Mouse (Mus musculus) kidney, adult 18-20 months (tissue): ENCODE measurements around the gene Mapk8ip1.
A peak's percentile ranks its signal among the peaks of the same experiment; 100 is the strongest.

Experiments used
- DNase-seq: peaks from one replicate; pipeline ENCODE4 v3.0.0; 2021

The Mapk8ip1 gene

DNA sequence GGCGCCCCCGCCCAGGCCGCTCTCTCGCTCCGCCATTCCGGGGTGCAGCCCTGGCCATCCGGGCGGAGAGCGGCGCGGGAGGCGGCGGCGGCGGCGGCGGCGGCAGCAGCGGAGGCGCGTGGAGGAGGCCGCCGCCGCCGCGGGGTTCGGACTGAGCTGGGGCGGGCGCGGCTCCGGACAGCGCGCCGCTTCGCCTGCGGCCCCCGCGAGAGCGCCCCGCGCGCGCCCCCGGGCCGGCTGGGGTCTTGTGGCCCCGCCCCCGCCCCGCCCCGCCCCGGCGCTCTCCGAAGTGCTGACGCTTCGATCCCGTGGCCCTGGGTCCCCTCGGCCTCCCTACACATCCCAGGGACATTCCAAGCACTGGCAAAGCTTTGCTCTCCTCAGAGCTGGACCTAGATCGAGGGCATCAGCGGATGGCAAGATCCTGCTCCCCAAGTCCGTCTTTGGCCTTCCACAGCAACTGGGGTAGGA is at the start of gene Mapk8ip1:
TSS of gene Mapk8ip1 (minus strand) at position 173 of the 471 bp plus-strand sequence.
- DNase-seq = no peak

DNA sequence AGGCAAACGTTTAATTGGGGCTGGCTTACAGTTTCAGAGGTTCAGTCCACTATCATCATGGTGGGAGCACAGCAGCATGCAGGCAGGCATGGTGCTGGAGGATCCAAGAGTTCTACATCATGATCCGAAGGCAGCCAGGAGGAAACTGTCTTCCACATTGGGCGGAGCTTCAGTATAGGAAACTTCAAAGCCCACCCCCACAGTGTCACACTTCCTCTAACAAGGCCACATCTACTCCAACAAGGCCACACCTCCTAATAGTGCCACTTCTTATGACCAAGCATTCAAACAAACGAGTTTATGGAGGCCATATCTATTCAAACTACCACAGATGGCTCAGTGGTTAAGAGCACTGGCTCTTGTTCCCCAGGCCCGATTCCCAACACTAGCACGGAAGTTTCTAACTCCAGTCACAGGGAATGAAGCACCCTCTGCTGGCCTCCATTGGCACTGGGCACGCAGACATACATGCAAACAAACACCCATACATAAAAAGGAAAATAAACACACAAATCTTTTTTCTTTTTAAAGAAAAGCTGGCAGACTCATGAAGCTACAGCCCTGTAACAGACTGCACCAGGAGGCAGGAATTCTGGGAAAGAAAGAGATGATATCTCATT is 46.2 kb upstream of the Mapk8ip1 start:
- no peak for DNase-seq

DNA sequence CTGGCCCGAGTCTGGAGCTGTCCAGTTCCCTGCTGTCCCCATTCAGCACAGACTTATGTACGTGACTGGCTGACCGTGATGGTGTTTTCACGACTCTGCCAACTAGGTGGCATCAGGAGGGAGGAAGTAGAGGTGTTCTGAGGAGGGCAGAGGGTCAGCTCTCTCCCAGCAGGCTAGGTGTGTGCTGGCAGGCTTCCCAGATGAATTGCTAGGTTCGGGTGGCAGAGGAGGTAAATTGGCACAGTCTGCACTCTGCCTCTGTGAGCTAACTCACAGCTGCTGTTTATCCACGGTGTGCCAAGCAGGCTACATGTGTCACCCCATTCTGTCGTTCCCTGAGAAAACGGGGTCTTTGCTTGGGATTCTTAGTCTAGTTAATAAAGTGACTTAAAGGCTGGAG is 45.6 kb upstream of the Mapk8ip1 start:
- peak; percentile 62 for DNase-seq

- no peak for DNase-seq
Observed at GRCm38 (mm10) chr2:92445890-92446289, 44.8 kb upstream of the Mapk8ip1 start.

DNA sequence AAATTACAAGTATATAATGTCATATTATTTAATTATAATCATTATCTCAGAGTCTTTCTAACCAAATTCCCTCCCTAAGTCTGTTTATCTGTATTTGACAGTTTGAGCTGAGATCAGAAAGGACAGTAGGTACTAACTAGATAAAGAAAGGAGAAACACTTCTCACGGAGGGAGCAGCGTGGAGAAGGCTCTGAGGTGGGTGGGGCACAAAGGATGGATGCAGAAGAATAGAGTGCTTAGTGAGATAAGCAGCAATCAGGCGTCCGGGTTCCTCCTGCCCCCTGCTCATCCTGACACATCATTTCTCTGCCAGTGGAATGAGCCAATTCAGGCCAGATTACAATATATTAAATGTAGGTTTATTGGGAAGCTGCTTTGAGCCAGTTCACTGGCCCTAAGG is 43.3 kb upstream of the Mapk8ip1 start:
- no peak for DNase-seq

GRCm38 (mm10) chr2:92443313-92443712 is 42.2 kb upstream of the Mapk8ip1 start:
- no peak for DNase-seq

DNA sequence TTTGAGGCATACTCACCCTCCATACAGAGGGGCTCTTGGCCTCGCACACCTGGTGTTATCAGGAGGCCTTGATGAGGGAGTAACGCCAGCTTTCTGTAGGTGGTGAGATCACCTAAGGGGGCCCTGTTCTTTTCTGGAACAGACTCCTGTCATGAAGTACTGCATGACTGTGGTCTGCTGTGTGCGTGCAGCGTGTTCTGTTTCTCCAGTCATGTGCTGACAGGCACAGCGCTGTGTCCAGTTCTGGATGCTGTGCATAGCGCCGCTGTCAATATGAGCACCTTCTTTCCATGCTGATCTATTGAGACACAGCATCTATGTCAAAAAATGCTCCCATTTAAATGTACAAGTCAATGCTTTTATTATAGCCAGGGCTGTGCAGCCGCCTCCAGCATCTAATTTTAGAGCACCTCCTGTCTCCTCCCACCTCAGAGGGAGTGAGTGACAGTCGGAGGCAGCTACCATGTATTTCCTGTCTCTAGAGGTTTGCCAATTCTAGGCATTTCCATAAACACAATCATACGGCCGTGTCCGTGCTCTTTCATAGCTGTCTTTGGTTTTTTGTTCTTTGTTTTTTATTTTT is 41.4 kb upstream of the Mapk8ip1 start:
- no peak for DNase-seq

DNA sequence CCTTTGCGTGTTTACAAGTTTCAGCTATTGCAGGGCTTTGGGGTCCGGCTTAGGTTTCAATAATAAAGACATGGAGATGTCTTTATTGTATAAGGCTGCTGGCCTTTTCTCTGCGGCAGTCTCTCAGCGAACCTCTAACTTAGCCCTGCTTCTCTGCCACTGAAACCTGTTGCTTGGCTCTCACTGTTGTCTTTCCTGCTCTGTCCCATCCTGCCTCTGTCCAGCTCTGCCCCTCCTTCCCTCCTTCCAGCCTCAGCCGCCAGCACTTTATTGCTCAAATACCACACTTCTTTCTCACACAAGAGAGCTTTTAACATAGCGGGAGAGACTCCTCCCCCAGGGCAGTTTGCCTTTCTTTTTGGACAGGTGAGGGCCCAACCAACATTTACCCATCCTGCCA is 39.4 kb upstream of the Mapk8ip1 start:
- DNase-seq = no peak

DNA sequence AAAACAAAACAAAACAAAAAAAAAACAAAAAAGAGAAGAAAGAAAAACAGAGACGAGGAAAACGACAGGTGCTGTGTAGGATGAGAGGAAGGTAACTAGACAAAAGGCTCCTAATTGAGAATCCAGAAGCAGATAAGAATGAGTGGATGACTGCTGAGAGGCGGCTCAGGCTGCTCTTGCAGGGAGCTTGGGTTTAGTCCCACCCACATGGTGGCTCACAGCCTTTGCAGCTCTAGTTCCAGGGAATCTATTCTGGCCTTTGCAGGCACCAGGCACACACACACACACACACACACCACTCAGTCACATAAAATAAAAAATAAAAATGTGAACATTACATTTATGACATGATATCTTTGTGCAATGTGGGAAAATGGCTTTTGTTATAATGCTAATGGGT is 37.5 kb upstream of the Mapk8ip1 start:
- DNase-seq = no peak

DNA sequence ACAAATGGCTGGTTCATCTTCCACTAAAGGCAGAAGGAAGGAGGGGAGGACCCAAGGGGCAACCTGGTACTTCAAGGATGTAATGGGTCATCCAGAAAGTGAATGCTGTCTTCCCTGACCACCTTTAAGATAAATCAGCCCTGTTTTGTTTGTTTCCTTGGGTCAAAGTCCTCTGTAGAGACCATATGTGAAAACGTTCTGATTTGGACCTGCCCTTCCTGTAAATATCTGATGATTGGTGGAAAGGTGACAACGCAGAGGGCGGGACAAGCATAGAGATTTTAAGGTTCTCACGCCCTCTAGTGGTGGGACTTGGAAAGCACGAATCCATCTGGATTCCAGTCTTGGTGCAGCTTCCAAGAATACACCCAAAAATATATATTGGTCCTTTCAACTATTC is 36.8 kb upstream of the Mapk8ip1 start:
- DNase-seq = peak; percentile 86

GRCm38 (mm10) chr2:92437366-92437765 is 36.3 kb upstream of the Mapk8ip1 start:
- no peak for DNase-seq

DNA sequence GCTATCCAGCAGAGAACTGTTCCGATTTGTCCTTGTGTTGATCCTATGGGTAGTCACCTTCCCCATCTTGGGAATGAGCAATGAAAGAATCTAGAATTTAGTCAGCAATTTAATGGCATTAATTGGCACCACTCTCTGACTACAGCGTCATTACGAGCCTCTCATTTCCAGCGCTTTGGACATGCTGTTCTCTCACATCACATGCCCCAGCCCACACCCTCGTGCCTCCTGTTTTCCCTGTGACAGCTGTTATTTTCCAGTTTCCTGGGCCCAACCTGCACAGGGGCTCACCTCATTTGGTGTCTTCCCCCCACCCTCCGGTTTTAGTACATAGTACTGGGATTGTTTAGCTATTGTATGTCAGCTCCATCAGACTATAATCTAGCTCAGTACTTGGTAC is 34.0 kb upstream of the Mapk8ip1 start:
- DNase-seq = no peak

- DNase-seq = no peak
Observed at GRCm38 (mm10) chr2:92434375-92434745, 33.3 kb upstream of the Mapk8ip1 start.

DNA sequence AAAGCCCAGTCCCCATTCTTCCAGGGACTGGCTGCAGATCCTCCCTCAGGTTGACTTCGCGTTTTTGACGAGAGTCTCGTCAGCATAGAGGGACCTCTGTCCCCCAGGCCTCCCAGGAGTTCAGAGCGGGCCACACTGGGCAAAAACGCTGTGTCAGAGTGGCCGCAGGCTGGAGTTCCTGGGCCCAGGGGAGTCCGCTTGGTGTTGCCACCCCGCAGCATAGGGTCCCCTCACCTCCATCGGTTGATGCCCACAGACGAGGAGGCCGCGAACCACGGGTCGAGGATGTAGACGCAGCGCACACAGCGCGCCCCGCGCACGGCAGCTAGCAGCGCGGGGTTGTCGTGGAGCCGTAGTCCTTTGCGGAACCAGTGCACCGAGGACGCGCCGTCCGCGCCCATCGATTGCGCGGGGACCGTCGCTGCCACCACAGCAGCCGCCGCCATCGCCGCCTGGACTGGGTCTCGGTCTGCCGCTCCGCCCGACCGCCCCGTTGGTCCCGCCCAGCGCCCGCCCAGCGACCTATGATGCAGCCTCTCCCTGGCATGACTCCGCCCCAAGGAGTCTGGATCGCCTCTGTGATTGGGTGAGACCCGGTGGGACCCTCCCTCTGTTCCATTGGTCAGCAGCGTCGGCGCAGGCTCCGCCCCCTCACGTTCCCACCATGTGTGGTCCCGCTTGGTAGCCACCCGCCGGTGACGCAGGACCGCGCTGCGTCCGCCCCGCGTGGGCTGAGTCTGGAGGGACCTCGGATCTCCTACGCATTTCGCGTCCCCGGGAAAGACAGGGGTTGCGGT is 32.7 kb upstream of the Mapk8ip1 start, which contains the start of gene Cry2:
TSS of gene Cry2 (minus strand) at position 466 of the 797 bp plus-strand sequence.
- DNase-seq = peak; percentile 98

DNA sequence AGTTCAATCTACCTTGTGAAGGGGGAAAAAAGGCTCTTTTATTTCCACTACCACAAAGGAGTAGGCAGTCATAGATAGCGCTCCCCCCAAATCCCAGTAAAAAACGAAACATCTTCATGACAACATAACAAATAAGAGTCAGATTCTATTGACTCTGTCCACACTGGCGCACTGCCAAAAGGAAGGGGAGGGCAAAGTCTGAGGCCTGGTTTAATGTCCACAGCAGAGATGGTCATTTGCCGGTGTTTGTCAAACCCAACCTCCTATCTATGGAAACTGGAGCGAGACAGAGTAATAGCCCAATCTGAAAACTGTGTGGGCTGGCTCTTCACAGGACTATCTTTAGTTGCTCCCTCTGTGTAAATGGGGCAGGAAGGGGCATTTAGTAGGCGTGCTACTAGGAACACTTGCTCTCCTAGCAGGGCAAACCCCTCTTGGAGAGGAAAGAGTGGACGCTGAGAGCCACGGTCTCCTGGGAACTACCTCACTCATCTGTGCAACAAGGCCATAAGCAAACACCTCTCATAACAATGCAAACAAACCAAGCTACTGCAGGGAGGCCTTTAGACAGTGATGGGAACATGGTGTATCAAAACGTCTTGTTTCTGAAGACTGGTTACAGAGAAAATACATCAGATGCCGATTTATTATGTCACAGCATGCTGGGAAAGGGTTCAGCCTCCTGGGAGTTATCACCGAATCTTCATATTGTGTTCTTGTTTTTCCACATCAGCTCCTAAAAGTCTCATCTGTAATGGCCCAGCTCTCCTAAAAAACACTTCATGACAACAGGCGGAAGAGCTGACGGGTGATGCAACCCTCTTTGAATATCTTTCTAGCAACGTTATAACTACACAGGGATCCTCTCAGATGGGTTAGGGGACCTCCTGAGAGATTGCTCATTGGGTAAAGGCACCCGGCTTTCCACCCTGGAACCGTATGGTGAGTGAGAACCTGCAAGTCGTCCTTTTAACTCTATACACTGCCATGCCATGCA is 31.5 kb upstream of the Mapk8ip1 start:
- peak; percentile 78 for DNase-seq

DNA sequence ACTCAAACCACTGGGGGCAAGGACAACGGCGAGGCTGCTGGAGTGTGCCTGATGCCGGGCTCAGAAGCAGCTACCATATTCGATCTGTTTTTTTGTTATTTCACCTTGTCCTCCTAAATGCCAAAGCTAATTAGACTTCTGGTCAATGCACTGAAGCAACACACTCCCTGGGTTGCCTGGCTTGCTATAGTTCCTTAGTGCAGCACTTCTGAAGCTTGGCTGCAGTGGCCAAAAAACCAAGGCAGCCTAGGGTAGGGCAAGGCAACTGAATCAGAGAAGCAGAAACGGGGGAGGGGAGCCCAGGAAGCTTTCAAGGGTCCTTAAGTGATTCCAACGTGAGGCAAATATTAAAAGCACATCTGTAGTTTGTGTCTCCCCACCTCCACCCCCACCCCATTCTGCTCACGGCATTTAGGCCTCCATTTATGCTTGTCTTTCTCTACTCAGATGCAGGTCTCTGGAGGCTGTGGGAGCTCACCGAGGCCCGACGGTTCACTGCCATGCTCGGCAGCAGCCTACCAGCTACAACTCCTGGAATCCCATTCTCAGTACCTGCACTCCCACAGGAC is 30.6 kb upstream of the Mapk8ip1 start:
- no peak for DNase-seq

DNA sequence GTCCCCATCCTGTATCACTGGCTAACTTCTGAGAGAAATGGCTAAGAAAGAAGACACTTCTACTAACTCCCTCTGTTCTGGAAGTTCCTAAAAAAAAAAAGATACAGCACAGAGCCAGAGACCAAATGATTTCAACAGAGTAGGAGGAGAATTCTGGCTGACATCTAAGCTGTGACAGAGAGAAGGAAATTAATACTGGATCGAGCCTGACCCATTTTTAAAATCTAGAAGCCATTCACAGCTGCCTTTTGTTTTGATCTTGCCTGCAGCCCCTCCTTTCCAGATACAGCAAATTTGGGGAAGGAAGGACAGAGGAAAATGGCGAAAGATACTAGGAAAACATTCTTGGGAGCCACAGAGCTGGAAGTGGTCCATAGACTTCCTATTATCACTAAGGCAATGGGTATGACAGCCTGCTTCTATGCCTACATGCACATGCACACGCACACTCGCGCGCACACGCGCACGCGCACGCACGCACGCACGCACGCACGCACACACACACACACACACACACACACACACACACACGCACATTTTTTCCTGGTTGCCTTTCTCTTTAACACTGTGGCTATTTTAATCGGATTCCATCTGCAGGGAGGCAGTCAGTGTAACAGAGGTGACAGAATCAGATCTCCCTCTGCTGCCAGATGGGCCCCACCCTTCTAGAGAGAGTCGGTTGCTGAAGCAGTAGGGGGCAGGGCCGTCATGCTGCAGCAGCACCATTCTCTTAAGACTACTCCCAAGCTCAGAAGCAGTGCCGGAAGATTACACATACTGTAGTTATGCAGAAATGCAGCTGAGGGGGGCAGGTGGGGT is 29.9 kb upstream of the Mapk8ip1 start:
- no peak for DNase-seq

GRCm38 (mm10) chr2:92430089-92430488 is 29.0 kb upstream of the Mapk8ip1 start:
- no peak for DNase-seq

DNA sequence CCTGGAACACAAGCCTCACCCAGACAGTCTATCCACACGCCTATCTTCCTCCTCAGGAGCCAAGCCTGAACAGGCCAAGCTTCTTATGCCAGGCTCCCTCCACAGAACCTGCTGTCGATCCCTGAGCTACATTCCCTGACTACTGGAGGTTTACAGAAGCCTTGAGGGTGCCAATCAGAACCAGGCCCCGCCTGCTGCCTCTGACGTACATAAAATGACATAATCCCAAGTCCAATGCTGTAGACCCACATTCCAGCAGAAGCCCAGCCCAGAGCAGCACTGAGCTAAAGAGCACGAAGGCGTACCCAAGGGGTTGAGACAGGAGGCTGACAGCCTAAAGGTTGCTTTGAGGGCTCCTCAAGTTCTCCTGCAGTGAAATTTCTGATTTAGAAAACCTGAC is 26.8 kb upstream of the Mapk8ip1 start:
- peak; percentile 85 for DNase-seq

- no peak for DNase-seq
Observed at GRCm38 (mm10) chr2:92426426-92426825, 25.4 kb upstream of the Mapk8ip1 start.

DNA sequence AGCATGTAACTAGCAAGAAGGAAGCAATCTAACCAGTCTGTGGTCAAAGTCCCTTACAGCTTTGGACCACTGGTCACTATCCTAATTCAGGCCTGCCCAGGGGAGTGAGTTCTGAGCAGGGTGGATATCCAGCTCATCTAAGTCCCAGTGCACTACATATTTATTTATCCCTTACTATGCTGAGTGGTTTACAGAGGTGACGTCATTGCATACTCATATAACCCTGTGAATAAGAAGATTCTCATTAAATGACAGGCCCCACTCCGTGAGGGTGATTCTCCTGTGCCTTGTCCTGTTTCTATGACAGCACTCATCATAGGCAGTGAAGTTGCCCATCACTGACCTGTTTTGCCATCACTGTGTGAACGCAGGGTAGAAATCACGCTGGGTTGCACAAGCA is 24.3 kb upstream of the Mapk8ip1 start:
- no peak for DNase-seq
